Mouse (Mus musculus) A20 (cell line): Measurements from ENCODE around the gene Gm20605.
A peak's percentile ranks its signal among the peaks of the same experiment; 100 is the strongest.

Source experiments
- DNase-seq: peaks from one replicate; pipeline ENCODE4 v3.0.0-alpha.2; 2011; ENCODE audit warnings: low read depth, low spot score

Gm20605 gene

GRCm38 (mm10) chr5:137686127-137686790 is 57.3 kb downstream of the Gm20605 start:
- DNase-seq = peak; percentile 41

GRCm38 (mm10) chr5:137689974-137690373 is 61.0 kb downstream of the Gm20605 start:
- no peak for DNase-seq

- no peak for DNase-seq
These were observed 61.6 kb downstream of the Gm20605 start for GRCm38 (mm10) chr5:137690531-137690930.

GRCm38 (mm10) chr5:137691881-137692280 is 62.9 kb downstream of the Gm20605 start:
- no peak for DNase-seq
